Mouse (Mus musculus) G1E-ER4 (cell line): ENCODE data around the gene Jmjd6. TPM values are rescaled to one million over a fixed set of nuclear protein-coding genes. Genes with fewer than 3 reads are reported as not detected.

Experiments
- GATA1 ChIP-seq: IDR thresholded peaks from one replicate; pipeline ENCODE4 v1.8.0; 2012; ENCODE audit warnings: low read length, inconsistent platforms
- polyA plus RNA-seq: library from polyadenylated mRNA; stranded (reverse); fragments of >175 nt; gene quantifications from 2 replicates; pipeline ENCODE4 v1.2.3, GENCODE M21; 2012

Jmjd6 gene
- polyA plus RNA-seq, 1 experiment: 36.6 TPM

- no peak for TF ChIP-seq GATA1
Observed at GRCm38 (mm10) chr11:116807116-116807515, 36.1 kb downstream of the Jmjd6 start.

DNA sequence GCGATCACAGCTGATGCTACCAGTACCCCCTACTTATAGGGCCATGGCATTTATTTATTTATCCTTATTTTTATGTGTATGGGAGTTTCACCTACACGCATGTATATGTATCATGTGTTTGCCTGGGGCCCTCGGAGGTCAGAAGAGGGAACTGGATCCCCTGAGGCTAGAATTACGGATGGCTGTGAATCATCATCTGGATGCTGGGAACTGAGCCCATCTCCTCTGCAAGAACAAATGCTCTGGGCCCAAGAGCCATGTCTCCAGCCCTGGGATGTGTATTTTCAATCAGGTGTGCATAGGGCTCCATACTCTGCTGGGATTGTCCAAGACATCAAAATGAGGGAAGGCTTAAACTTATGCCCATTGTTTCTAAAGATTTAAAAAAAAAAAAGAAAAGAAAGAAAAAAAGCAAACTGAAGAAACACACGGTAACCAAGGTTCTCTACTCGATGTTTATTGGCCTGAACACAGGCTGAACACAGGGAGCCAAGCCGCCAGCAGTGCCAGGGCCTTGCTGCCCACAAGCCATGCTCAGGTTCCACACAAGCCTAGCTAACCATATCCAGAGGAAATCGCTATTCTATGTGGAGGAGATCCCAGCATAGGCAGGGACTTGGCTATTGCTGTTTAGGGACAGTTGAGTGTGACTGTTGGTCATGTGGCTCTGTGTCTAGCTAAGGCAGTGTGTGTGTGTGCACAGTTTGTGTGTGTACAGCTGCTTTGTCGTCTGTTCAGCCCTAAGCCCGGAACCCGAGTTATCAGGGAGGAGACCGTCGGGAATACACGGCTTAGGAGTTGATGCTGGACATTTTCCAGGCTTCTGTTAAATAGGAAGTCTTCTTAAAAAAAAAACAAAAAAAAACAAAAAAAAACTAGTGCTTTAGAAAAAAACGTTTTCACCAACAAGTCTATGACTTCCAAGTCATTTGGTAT, 36.8 kb downstream of the Jmjd6 start:
- TF ChIP-seq GATA1: no peak

- TF ChIP-seq GATA1: no peak
Observed at GRCm38 (mm10) chr11:116802709-116803108, 40.5 kb downstream of the Jmjd6 start.

DNA sequence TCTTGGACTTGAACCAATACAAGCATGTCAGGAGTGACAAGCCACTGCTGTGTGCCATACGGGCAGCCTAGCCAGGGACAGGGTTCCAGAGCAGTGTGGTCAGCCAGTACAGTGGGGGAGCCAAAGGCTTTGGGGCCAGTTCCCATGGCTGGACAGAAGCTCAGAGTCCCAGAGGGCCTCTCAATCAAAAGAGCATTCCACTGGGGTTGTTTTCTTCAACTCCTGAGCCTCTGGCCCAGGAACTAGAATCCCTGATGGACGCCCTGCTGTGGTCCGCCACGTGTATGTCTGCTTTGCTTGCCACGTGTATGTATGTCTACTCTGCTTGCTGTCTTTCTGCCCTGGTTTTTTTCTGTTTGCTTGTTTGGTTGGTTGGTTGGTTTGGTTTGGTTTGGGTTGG, 42.1 kb downstream of the Jmjd6 start:
- TF ChIP-seq GATA1: no peak

DNA sequence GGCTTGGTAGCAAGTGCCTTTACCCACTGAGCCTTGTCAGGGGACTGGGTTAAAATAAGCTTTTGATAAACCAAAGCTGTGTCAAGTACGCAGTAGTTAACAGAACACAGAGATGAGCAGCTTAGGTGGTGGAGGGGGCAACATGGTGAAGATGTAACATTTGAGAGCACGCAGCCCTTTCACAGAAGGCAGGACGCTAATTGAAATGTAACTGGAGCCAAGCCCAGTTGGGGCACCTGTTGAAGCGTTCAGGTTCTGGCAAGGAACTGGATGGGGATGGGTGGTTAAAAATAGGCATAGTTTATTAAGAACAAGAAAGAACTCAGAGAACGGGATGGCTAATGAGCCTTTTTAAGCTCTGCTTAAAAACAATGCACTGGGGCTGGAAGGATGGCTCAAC, 43.9 kb downstream of the Jmjd6 start:
- no peak for TF ChIP-seq GATA1

Other genes starting within 250 kb of the Jmjd6 start
- gene Rhbdf2, start 216.4 kb downstream of the Jmjd6 start, polyA plus RNA-seq: 4.8 and 5.3 TPM in 2 replicates
- 0.52 and 0.56 TPM in 2 replicates for gene Prcd, start 189.9 kb downstream of the Jmjd6 start, polyA plus RNA-seq
- gene Cygb, start 189.1 kb downstream of the Jmjd6 start, polyA plus RNA-seq: not detected in 2 replicates
- not detected in 2 replicates for gene St6galnac1, start 67.9 kb downstream of the Jmjd6 start, polyA plus RNA-seq
- not detected in 2 replicates for gene Mxra7, start 15.4 kb downstream of the Jmjd6 start, polyA plus RNA-seq
- gene Mettl23, start 171 bp downstream of the Jmjd6 start, polyA plus RNA-seq: 63.8 and 85.4 TPM in 2 replicates
- 7.1 and 7.4 TPM in 2 replicates for gene Mfsd11, start 9.0 kb upstream of the Jmjd6 start, polyA plus RNA-seq
- gene Srsf2, start 9.6 kb upstream of the Jmjd6 start, polyA plus RNA-seq: 1,994 and 2,305 TPM in 2 replicates
- not detected in 2 replicates for gene Mgat5b, start 75.4 kb upstream of the Jmjd6 start, polyA plus RNA-seq